Mouse (Mus musculus) forebrain, postnatal 0 days (tissue): ENCODE results near the gene Cpd. TPM values are rescaled to one million over a fixed set of nuclear protein-coding genes. Genes with fewer than 3 reads are reported as not detected.

ENCODE experiments used
- ATAC-seq: fragments of 200-750 bp; cut with Nextera tagmentation; 2 replicates; pipeline ENCODE4 v1.8.0; 2017; ENCODE audit warnings: mild to moderate bottlenecking, moderate library complexity
- DNase-seq: peaks from one replicate; pipeline ENCODE4 v3.0.0-alpha.2; 2015
- H3K27ac ChIP-seq: fragments of 300-500 bp; sonication (generic); 2 replicates; pipeline ENCODE4 v1.5.1; 2014; ENCODE audit warnings: low read depth, mild to moderate bottlenecking, antibody characterized with exemption, low read length, moderate library complexity, mixed read lengths
- H3K27me3 ChIP-seq: fragments of 300-500 bp; sonication (generic); 2 replicates; pipeline ENCODE4 v1.6.1; 2014; ENCODE audit warnings: mild to moderate bottlenecking, low read length, mixed read lengths; ENCODE audit not compliant: insufficient read depth
- H3K36me3 ChIP-seq: fragments of 300-500 bp; sonication (generic); 2 replicates; pipeline ENCODE4 v1.6.1; 2014; ENCODE audit warnings: mild to moderate bottlenecking, moderate library complexity; ENCODE audit not compliant: insufficient read depth
- H3K4me1 ChIP-seq: fragments of 300-500 bp; sonication (generic); 2 replicates; pipeline ENCODE4 v1.6.1; 2014; ENCODE audit warnings: antibody characterized with exemption; ENCODE audit not compliant: insufficient read depth
- H3K4me2 ChIP-seq: fragments of 300-500 bp; sonication (generic); 2 replicates; pipeline ENCODE4 v1.6.1; 2014; ENCODE audit warnings: low read depth, mild to moderate bottlenecking, moderate library complexity
- H3K4me3 ChIP-seq: fragments of 300-500 bp; sonication (generic); 2 replicates; pipeline ENCODE4 v1.5.1; 2014; ENCODE audit warnings: low read depth, low read length, mixed read lengths
- H3K9ac ChIP-seq: fragments of 300-500 bp; sonication (generic); 2 replicates; pipeline ENCODE4 v1.6.1; 2014; ENCODE audit warnings: mild to moderate bottlenecking
- H3K9me3 ChIP-seq: fragments of 300-500 bp; sonication (generic); 2 replicates; pipeline ENCODE4 v1.6.1; 2016; ENCODE audit warnings: low read length
- CTCF ChIP-seq: sonication (generic); IDR thresholded peaks from 2 replicates; pipeline ENCODE4 v1.5.1; 2016; ENCODE audit warnings: antibody characterized with exemption, control low read depth, low read depth
- WGBS: fragments of 180-500 bp; shearing (Covaris S2); extraction: QIAGEN DNeasy Blood & Tissue Kit; methylation state at CpG from one replicate; pipeline ENCODE4 v1.1.7; 2014; 5-methylcytosine and 5-hydroxymethylcytosine counted together
- polyA plus RNA-seq: library from polyadenylated mRNA; unstranded; fragments of >200 nt; fragmentation: Nextera tagmentation; extraction: Ambion mirVana; gene quantifications from 2 replicates; pipeline ENCODE4 v1.2.1, GENCODE M21; 2015
- total RNA-seq: library from RNA; depleted of rRNA; stranded (reverse); fragments of >200 nt; gene quantifications from 2 replicates; pipeline ENCODE4 v1.2.3, GENCODE M21; 2014

Cpd gene
- total and polyA plus RNA-seq, 2 experiments from 2014 or later, result 5.6 to 44.0 TPM

- WGBS, result 2% methylated on average over 28 of the region's 28 CpGs
- Histone ChIP-seq H3K9me3 (no peaks in the 10 kb centered on the region), H3K36me3 (peaks cover 16% of the 10 kb centered on the region), H3K27me3 (no peaks in the 10 kb centered on the region), H3K27ac (peak within 1 kb of the TSS; percentile 87), H3K4me1 (no peaks in the 10 kb centered on the region), H3K4me2 (peak within 1 kb of the TSS; percentile 67), H3K4me3 (peak within 1 kb of the TSS; percentile 96), H3K9ac (peak within 1 kb of the TSS; percentile 94)
- DNase-seq (peak; percentile 98), ATAC-seq (peak; percentile 99)
- peak; percentile 94 for TF ChIP-seq CTCF
These were observed 83.6 kb downstream of the Cpd start, which contains the start of gene Gosr1 for GRCm38 (mm10) chr11:76763053-76763740. Gosr1 (minus strand) TSS chr11:76763579.

GRCm38 (mm10) chr11:76752276-76752675 lies 94.5 kb downstream of the Cpd start:
- Histone ChIP-seq H3K27me3 (no peaks in the 10 kb centered on the region), H3K36me3 (peaks cover 59% of the 10 kb centered on the region), H3K27ac (no peak overlapping the region), H3K4me3 (no peak overlapping the region), H3K4me2 (no peak overlapping the region), H3K9ac (no peak overlapping the region), H3K9me3 (no peaks in the 10 kb centered on the region), H3K4me1 (no peaks in the 10 kb centered on the region)
- TF ChIP-seq CTCF, result no peak
- DNase-seq (no peak), ATAC-seq (no peak)
- WGBS, result 94% methylated on average over 3 of the region's 3 CpGs

GRCm38 (mm10) chr11:76748819-76749218 lies 98.0 kb downstream of the Cpd start:
- DNase-seq, result no peak
- Histone ChIP-seq H3K4me2 (no peak overlapping the region), H3K4me3 (no peak overlapping the region), H3K9ac (no peak overlapping the region), H3K27me3 (no peaks in the 10 kb centered on the region), H3K4me1 (no peaks in the 10 kb centered on the region), H3K27ac (no peak overlapping the region), H3K9me3 (no peaks in the 10 kb centered on the region), H3K36me3 (peaks cover 67% of the 10 kb centered on the region)
- TF ChIP-seq CTCF, result no peak
- 92% methylated on average over 9 of the region's 9 CpGs for WGBS
- ATAC-seq, result no peak

GRCm38 (mm10) chr11:76745921-76746320 lies 100.9 kb downstream of the Cpd start:
- WGBS, result 97% methylated on average over 1 of the region's 1 CpGs
- Histone ChIP-seq H3K27ac (no peak overlapping the region), H3K27me3 (no peaks in the 10 kb centered on the region), H3K9ac (no peak overlapping the region), H3K9me3 (no peaks in the 10 kb centered on the region), H3K4me1 (no peaks in the 10 kb centered on the region), H3K36me3 (peaks cover 63% of the 10 kb centered on the region), H3K4me3 (no peak overlapping the region), H3K4me2 (no peak overlapping the region)
- DNase-seq (no peak), ATAC-seq (no peak)
- TF ChIP-seq CTCF, result no peak

GRCm38 (mm10) chr11:76744550-76744949 lies 102.3 kb downstream of the Cpd start:
- Histone ChIP-seq H3K4me2 (no peak overlapping the region), H3K27ac (no peak overlapping the region), H3K4me3 (no peak overlapping the region), H3K27me3 (no peaks in the 10 kb centered on the region), H3K36me3 (peaks cover 59% of the 10 kb centered on the region), H3K9ac (no peak overlapping the region), H3K4me1 (no peaks in the 10 kb centered on the region), H3K9me3 (no peaks in the 10 kb centered on the region)
- TF ChIP-seq CTCF, result peak; percentile 67
- ATAC-seq, result peak; percentile 40
- 54% methylated on average over 7 of the region's 7 CpGs for WGBS
- peak; percentile 74 for DNase-seq

- Histone ChIP-seq H3K27me3 (no peaks in the 10 kb centered on the region), H3K9ac (no peak overlapping the region), H3K4me3 (no peak overlapping the region), H3K4me2 (no peak overlapping the region), H3K36me3 (peaks cover 43% of the 10 kb centered on the region), H3K4me1 (no peaks in the 10 kb centered on the region), H3K27ac (no peak overlapping the region), H3K9me3 (no peaks in the 10 kb centered on the region)
- ATAC-seq (no peak), DNase-seq (no peak)
- no peak for TF ChIP-seq CTCF
- WGBS, result 99% methylated on average over 7 of the region's 7 CpGs
These were observed 104.3 kb downstream of the Cpd start for GRCm38 (mm10) chr11:76742511-76742910.

GRCm38 (mm10) chr11:76739125-76739524 lies 107.7 kb downstream of the Cpd start:
- H3K27ac ChIP-seq, result no peak overlapping the region
- ATAC-seq, result no peak; the same call in 1 of the 2 replicates
- no peak overlapping the region for H3K4me2 ChIP-seq
- H3K9ac ChIP-seq, result no peak overlapping the region
- no peak overlapping the region for H3K4me3 ChIP-seq
- H3K36me3 ChIP-seq, result peaks cover 41% of the 10 kb centered on the region
- 78% methylated on average over 6 of the region's 6 CpGs for WGBS
- H3K4me1 ChIP-seq, result no peaks in the 10 kb centered on the region
- no peaks in the 10 kb centered on the region for H3K9me3 ChIP-seq
- TF ChIP-seq CTCF, result peak; percentile 57
- no peaks in the 10 kb centered on the region for H3K27me3 ChIP-seq
- DNase-seq, result peak; percentile 22
